Mouse (Mus musculus) cerebellum, adult 2 months (tissue): ENCODE results near the gene Olfr69.
"Not testable (repeated sequence)": the region's sequence is repeated elsewhere in the genome, so short reads cannot be mapped to it uniquely, and the experiment has no call there.

Source experiments
- CTCF ChIP-seq: fragments of 200-500 bp; IDR thresholded peaks from 2 replicates; pipeline ENCODE4 v1.5.1; 2011; ENCODE audit warnings: low read depth, mild to moderate bottlenecking, control low read depth, low read length, moderate library complexity, borderline replicate concordance; ENCODE audit not compliant: insufficient read depth
- POLR2A ChIP-seq: fragments of 200-500 bp; IDR thresholded peaks from 2 replicates; pipeline ENCODE4 v1.6.1; 2011; ENCODE audit warnings: low read length, control low read depth, borderline replicate concordance; ENCODE audit not compliant: insufficient read depth

GRCm38 (mm10) chr7:103815085-103815484 lies 43.7 kb upstream of the Olfr69 start:
- TF ChIP-seq POLR2A, CTCF: not testable (repeated sequence)
